Mouse (Mus musculus) adrenal gland, adult 8-10 months (tissue): ENCODE results near the gene Dop1a. TPM values are rescaled to one million over a fixed set of nuclear protein-coding genes. Genes with fewer than 3 reads are reported as not detected.
"Not testable (repeated sequence)": the region's sequence is repeated elsewhere in the genome, so short reads cannot be mapped to it uniquely, and the experiment has no call there.

Experiments used
- DNase-seq: peaks from one replicate; pipeline ENCODE4 v3.0.0; 2022
- total RNA-seq, 4 experiments: library from RNA; stranded (reverse); gene quantifications; 2 replicates each; pipeline ENCODE4 v1.2.4; 2022

Dop1a gene
- total RNA-seq, 4 experiments from 2014 or later, result 24.8 to 43.2 (median 32.0) TPM

GRCm38 (mm10) chr9:86583740-86584139 lies 116.8 kb downstream of the Dop1a start:
- peak; percentile 63 for DNase-seq

GRCm38 (mm10) chr9:86587019-86587795 lies 120.3 kb downstream of the Dop1a start:
- DNase-seq, result no peak

GRCm38 (mm10) chr9:86592676-86593668 lies 126.0 kb downstream of the Dop1a start:
- DNase-seq, result no peak

- DNase-seq, result not testable (repeated sequence)
These were observed 127.4 kb downstream of the Dop1a start for GRCm38 (mm10) chr9:86594357-86594767.

GRCm38 (mm10) chr9:86596983-86597382 lies 130.0 kb downstream of the Dop1a start:
- not testable (repeated sequence) for DNase-seq

GRCm38 (mm10) chr9:86599723-86600303 lies 132.9 kb downstream of the Dop1a start:
- DNase-seq, result no peak

Other genes with a start within 250 kb of the Dop1a start
- gene Ube2cbp, start 2.2 kb upstream of the Dop1a start, total RNA-seq, result 1 to 10 TPM; 1.9 to 4.2 (median 3.5) TPM
- 10 to 100 TPM; 37.2 to 94.7 (median 56.6) TPM for gene Pgm3, start 104.7 kb downstream of the Dop1a start, total RNA-seq
- 10 to 100 TPM in 1 of 4 experiments, 1 to 10 TPM in 3; 4.2 to 17.0 (median 6.2) TPM for gene Rwdd2a, start 104.8 kb downstream of the Dop1a start, total RNA-seq
- gene Me1, start 228.8 kb downstream of the Dop1a start, total RNA-seq, result 1,000 to 10,000 TPM; 1,151 to 1,951 (median 1,592) TPM